Mouse (Mus musculus): ENCODE results near the gene Ube3a. TPM values are rescaled to one million over a fixed set of nuclear protein-coding genes. Genes with fewer than 3 reads are reported as not detected.

The Ube3a gene
- 122 and 127 TPM in 2 replicates for polyA plus RNA-seq (2015; fragmentation: Nextera tagmentation; extraction: Ambion mirVana)

DNA sequence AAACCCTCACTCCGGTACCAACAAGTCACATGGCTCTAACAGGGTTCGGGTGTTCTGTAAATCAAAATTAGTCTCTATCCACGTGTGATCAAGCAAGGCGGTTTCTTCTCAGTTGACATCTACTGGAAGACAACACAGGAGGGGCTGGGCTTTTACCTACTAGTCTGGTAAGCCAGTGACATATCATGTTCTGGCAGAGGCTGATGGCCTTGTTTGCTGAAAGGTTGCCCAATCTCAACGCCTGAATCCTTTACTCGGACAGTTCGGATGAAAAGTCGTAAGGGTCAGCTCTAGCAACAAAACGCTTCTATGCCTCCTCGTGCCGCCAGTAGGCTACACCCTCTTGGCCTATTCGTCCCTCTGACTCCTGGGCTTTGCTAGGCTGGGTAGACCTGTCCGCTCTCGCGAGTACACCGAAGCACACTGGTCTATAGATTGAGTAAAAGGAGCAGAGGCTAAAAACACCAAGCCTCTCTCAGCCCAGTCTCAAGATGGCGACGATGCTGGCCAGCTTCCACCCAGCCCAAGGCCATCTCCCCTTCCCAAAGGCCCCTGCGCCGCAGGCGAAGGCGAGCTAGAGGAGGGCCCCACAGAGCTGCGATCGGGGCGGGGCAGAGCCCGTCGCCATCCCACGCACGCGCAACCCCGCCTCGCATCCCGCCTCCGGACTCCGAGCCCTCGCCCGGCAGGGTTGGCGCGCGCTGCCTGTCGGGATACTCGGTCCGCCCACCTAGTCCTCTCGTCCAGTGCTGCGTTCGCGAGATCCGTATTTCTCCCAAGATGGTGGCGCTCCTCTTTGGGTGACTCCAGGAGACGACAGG lies at the start of gene Ube3a:
Gene Ube3a (plus strand): TSS at position 706 of the 821 bp plus-strand sequence.
- H3K27ac ChIP-seq = peak within 1 kb of the TSS; percentile 98
- no peaks in the 10 kb centered on the region for H3K27me3 ChIP-seq
- H3K4me3 ChIP-seq = peak within 1 kb of the TSS; percentile 95
- WGBS = under 1% methylated on average over 44 of the region's 50 CpGs
- no peaks in the 10 kb centered on the region for H3K9me3 ChIP-seq
- peak within 1 kb of the TSS; percentile 51 for H3K4me2 ChIP-seq
- H3K4me1 ChIP-seq = no peaks in the 10 kb centered on the region; the same call in 1 of the 2 replicates
- peak within 1 kb of the TSS; percentile 98 for H3K9ac ChIP-seq
- ATAC-seq (ENCODE audit: insufficient number of reproducible peaks, low FRiP score, low TSS enrichment, low read depth) = peak; percentile 98
- H3K36me3 ChIP-seq = no peaks in the 10 kb centered on the region

DNA sequence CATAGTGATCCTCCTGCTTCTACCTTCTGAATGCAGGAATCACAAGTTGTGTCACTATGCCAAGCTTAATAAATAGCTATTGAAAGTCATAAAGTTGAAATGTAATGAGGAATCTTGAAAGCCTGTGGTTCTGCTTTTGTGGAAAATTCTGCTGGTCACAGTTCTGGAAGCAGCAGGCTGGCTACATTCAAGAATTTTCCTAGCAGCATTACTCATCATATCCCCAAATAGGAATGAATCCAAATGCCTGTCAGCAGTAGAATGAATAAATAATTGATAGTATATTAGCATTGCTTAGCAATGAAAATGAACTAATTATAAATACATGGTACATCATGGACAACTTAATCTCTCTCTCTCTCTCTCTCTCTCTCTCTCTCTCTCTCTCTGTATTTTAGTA lies 35.7 kb upstream of the Ube3a start:
- Histone ChIP-seq H3K4me3 (no peak overlapping the region), H3K36me3 (no peaks in the 10 kb centered on the region), H3K27ac (no peak overlapping the region), H3K4me2 (no peak overlapping the region), H3K9ac (no peak overlapping the region), H3K4me1 (no peaks in the 10 kb centered on the region), H3K27me3 (no peaks in the 10 kb centered on the region), H3K9me3 (no peaks in the 10 kb centered on the region)
- ATAC-seq (ENCODE audit: insufficient number of reproducible peaks, low FRiP score, low TSS enrichment, low read depth) = no peak

- Histone ChIP-seq H3K9me3 (no peaks in the 10 kb centered on the region), H3K4me1 (no peaks in the 10 kb centered on the region), H3K27me3 (no peaks in the 10 kb centered on the region), H3K4me2 (no peak overlapping the region), H3K36me3 (no peaks in the 10 kb centered on the region), H3K27ac (no peak overlapping the region), H3K9ac (no peak overlapping the region), H3K4me3 (no peak overlapping the region)
- ATAC-seq (ENCODE audit: insufficient number of reproducible peaks, low FRiP score, low TSS enrichment, low read depth) = no peak
- WGBS = 68% methylated on average over 1 of the region's 1 CpGs
Measured at GRCm38 (mm10) chr7:59214911-59215310, 13.6 kb upstream of the Ube3a start.

GRCm38 (mm10) chr7:59221244-59221643 lies 7.3 kb upstream of the Ube3a start:
- no peak overlapping the region for H3K27ac ChIP-seq
- no peaks in the 10 kb centered on the region for H3K36me3 ChIP-seq
- no peaks in the 10 kb centered on the region for H3K9me3 ChIP-seq
- 92% methylated on average over 1 of the region's 1 CpGs for WGBS
- no peak overlapping the region for H3K4me2 ChIP-seq
- H3K27me3 ChIP-seq = no peaks in the 10 kb centered on the region
- no peaks in the 10 kb centered on the region for H3K4me1 ChIP-seq
- ATAC-seq (ENCODE audit: insufficient number of reproducible peaks, low FRiP score, low TSS enrichment, low read depth) = no peak
- no peak overlapping the region for H3K9ac ChIP-seq
- no peak overlapping the region for H3K4me3 ChIP-seq

- ATAC-seq (ENCODE audit: insufficient number of reproducible peaks, low FRiP score, low TSS enrichment, low read depth) = peak; percentile 75
Measured at GRCm38 (mm10) chr7:59228866-59229182, 274 bp downstream of the Ube3a start.

DNA sequence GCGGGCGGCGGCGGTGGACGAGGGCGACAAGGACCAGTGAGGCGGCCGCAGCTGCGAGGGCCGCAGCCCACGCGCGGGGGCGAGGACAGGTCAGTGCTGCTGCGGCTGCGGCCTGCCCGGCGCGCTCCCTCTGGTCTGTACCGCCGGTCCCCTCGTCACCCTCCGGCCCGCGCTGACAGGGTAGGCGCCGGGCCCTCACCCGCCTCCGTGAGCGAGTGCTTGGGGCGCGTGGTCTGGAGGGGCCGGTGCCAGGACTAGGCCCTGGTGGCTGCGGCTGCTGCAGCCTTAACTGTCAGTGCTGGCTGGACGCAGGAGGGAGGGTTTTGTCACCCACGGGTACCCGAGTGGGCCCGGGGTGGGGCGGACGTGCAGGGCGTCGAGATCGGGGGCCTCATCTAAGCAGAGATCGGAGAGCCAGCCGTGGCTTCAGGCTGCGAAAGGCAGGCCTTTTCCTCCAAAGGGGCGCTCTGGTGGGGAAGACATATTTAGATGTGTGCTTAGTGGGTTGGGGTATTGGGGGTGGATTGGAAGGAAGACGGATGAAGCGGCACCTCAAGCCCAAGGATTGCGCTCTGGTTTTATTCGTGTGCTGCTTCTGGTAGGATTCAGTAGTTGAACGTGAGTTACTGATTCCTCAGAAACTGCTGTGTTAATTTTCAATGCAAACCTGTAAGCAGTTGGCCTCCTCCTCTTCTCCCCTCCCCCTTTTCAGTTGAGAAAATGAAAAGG lies 797 bp downstream of the Ube3a start:
- Histone ChIP-seq H3K27me3 (no peaks in the 10 kb centered on the region), H3K9ac (peak overlapping the region; percentile 98), H3K36me3 (no peaks in the 10 kb centered on the region), H3K4me1 (no peaks in the 10 kb centered on the region; the same call in 1 of the 2 replicates), H3K27ac (peak overlapping the region; percentile 98), H3K9me3 (no peaks in the 10 kb centered on the region), H3K4me2 (peak overlapping the region; percentile 42), H3K4me3 (peak overlapping the region; percentile 95)
- under 1% methylated on average over 49 of the region's 52 CpGs for WGBS
- ATAC-seq (ENCODE audit: insufficient number of reproducible peaks, low FRiP score, low TSS enrichment, low read depth) = peak; percentile 36

More at GRCm38 (mm10) chr7:59228866-59229182, 274 bp downstream of the Ube3a start:
- WGBS = under 1% methylated on average over 39 of the region's 39 CpGs
- Histone ChIP-seq H3K9me3 (no peaks in the 10 kb centered on the region), H3K4me1 (no peaks in the 10 kb centered on the region; the same call in 1 of the 2 replicates), H3K9ac (peak overlapping the region; percentile 98), H3K27ac (peak overlapping the region; percentile 98), H3K36me3 (no peaks in the 10 kb centered on the region), H3K4me2 (peak overlapping the region; percentile 42; the same call in 1 of the 2 replicates), H3K4me3 (peak overlapping the region; percentile 95), H3K27me3 (no peaks in the 10 kb centered on the region)

- Histone ChIP-seq H3K9ac (no peak overlapping the region), H3K4me2 (peak overlapping the region; percentile 42), H3K4me1 (no peaks in the 10 kb centered on the region; the same call in 1 of the 2 replicates), H3K27ac (no peak overlapping the region), H3K4me3 (peak overlapping the region; percentile 95), H3K9me3 (no peaks in the 10 kb centered on the region), H3K36me3 (no peaks in the 10 kb centered on the region), H3K27me3 (no peaks in the 10 kb centered on the region)
- no peak for ATAC-seq (ENCODE audit: insufficient number of reproducible peaks, low FRiP score, low TSS enrichment, low read depth)
- WGBS = 51% methylated on average over 4 of the region's 4 CpGs
Measured at GRCm38 (mm10) chr7:59230304-59230703, 1.8 kb downstream of the Ube3a start.

GRCm38 (mm10) chr7:59230768-59231167 lies 2.2 kb downstream of the Ube3a start:
- Histone ChIP-seq H3K36me3 (no peaks in the 10 kb centered on the region), H3K4me2 (peak overlapping the region; percentile 42; the same call in 1 of the 2 replicates), H3K4me1 (no peaks in the 10 kb centered on the region; the same call in 1 of the 2 replicates), H3K4me3 (peak overlapping the region; percentile 2; the same call in 1 of the 2 replicates), H3K9ac (no peak overlapping the region), H3K27me3 (no peaks in the 10 kb centered on the region), H3K9me3 (no peaks in the 10 kb centered on the region), H3K27ac (no peak overlapping the region)
- no peak for ATAC-seq (ENCODE audit: insufficient number of reproducible peaks, low FRiP score, low TSS enrichment, low read depth)
- WGBS = 63% methylated on average over 5 of the region's 5 CpGs

DNA sequence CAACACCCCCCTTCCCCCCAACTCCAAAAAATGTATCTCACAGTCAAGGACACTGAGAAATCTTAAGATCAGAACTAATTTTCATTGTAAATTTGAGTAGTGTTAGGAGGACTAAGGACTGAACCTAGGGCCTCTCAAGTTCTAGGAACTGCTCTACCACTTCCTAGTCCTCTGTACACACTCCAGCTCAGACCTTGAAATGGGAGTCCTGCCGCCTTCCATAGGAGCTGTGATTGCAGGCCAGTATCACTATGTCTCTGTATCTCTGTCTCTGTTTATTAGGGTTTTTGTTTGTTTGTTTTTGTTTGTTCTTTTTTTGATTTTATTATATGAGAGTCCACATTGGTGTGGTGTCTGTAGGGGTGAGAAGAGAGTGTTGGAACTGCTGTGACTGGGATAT lies 3.4 kb downstream of the Ube3a start:
- no peak overlapping the region for H3K4me2 ChIP-seq
- H3K36me3 ChIP-seq = no peaks in the 10 kb centered on the region
- no peaks in the 10 kb centered on the region for H3K27me3 ChIP-seq
- no peak overlapping the region for H3K9ac ChIP-seq
- no peak for ATAC-seq (ENCODE audit: insufficient number of reproducible peaks, low FRiP score, low TSS enrichment, low read depth)
- 79% methylated on average over 1 of the region's 1 CpGs for WGBS
- no peaks in the 10 kb centered on the region; the same call in 1 of the 2 replicates for H3K4me1 ChIP-seq
- no peaks in the 10 kb centered on the region for H3K9me3 ChIP-seq
- no peak overlapping the region for H3K4me3 ChIP-seq
- H3K27ac ChIP-seq = no peak overlapping the region

- no peak overlapping the region for H3K27ac ChIP-seq
- ATAC-seq (ENCODE audit: insufficient number of reproducible peaks, low FRiP score, low TSS enrichment, low read depth) = no peak
- H3K27me3 ChIP-seq = no peaks in the 10 kb centered on the region
- H3K4me3 ChIP-seq = no peak overlapping the region
- H3K4me2 ChIP-seq = no peak overlapping the region
- 94% methylated on average over 8 of the region's 8 CpGs for WGBS
- H3K9me3 ChIP-seq = no peaks in the 10 kb centered on the region
- no peak overlapping the region for H3K9ac ChIP-seq
- H3K4me1 ChIP-seq = no peaks in the 10 kb centered on the region; the same call in 1 of the 2 replicates
- no peaks in the 10 kb centered on the region for H3K36me3 ChIP-seq
Measured at GRCm38 (mm10) chr7:59234773-59235401, 6.3 kb downstream of the Ube3a start.

DNA sequence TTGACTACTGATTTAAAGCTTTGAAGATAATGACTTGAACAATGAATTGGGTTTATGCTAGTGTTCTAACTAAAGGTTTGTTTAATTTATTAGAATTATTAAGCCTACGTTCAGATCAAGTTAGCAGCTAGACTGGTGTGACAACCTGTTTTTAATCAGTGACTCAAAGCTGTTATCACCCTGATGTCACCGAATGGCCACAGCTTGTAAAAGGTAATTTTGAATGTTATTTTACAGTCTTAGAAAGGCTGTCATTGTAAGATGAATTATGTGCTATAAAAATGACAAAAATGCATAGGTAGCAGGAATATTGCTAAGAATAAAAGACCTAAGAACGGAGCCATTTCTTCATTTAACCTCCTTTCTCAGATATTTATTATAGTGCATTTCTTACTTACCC lies 14.7 kb downstream of the Ube3a start:
- 36% methylated on average over 3 of the region's 3 CpGs for WGBS
- ATAC-seq (ENCODE audit: insufficient number of reproducible peaks, low FRiP score, low TSS enrichment, low read depth) = no peak

More for the DNA sequence above, 14.7 kb downstream of the Ube3a start:
- Histone ChIP-seq H3K27ac (no peak overlapping the region), H3K4me1 (no peaks in the 10 kb centered on the region), H3K36me3 (peaks cover 4% of the 10 kb centered on the region; the same call in 1 of the 2 replicates), H3K4me3 (no peak overlapping the region), H3K9me3 (no peaks in the 10 kb centered on the region), H3K9ac (no peak overlapping the region), H3K4me2 (no peak overlapping the region), H3K27me3 (no peaks in the 10 kb centered on the region)
